Mouse (Mus musculus) small intestine, adult 2 months (tissue): ENCODE measurements around the gene Arhgef15.
A peak's percentile ranks its signal among the peaks of the same experiment; 100 is the strongest.

Source experiments
- CTCF ChIP-seq: fragments of 200-500 bp; IDR thresholded peaks from 2 replicates; pipeline ENCODE4 v1.5.1; 2012; ENCODE audit warnings: low read depth, mild to moderate bottlenecking, control low read depth, inconsistent platforms, low read length, moderate library complexity, mixed read lengths; ENCODE audit not compliant: insufficient replicate concordance, insufficient read length; ENCODE audit errors: extremely low read depth
- POLR2A ChIP-seq: fragments of 200-500 bp; IDR thresholded peaks from 2 replicates; pipeline ENCODE4 v1.6.1; 2012; ENCODE audit warnings: low read depth, mild to moderate bottlenecking, control low read depth, inconsistent platforms, low read length, moderate library complexity

DNA sequence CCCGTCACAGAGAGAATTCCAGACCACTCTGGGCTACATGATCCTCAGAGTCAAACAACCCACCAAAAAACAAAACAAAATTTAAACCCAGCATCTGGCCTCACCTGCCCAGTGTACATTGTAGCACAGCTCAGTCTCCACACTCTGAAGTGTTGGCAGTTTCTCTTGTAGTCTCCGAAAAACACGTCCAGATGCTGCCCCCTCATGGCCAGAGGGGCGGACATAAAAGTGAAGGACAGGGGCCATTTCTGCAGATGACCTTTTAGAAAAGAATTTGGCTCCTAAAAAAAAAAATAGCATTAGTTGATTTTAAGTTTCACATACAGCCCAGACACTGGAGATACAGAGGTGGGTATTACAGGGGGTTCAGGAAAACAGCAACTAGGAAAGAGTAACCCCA is 46.3 kb upstream of the Arhgef15 start:
- TF ChIP-seq CTCF: peak; percentile 9; the same call in 1 of the 2 replicates
- TF ChIP-seq POLR2A: no peak
